Mouse (Mus musculus): Measurements from ENCODE around the gene Ift88.
A peak's percentile ranks its signal among the peaks of the same experiment; 100 is the strongest.

Ift88 gene

DNA sequence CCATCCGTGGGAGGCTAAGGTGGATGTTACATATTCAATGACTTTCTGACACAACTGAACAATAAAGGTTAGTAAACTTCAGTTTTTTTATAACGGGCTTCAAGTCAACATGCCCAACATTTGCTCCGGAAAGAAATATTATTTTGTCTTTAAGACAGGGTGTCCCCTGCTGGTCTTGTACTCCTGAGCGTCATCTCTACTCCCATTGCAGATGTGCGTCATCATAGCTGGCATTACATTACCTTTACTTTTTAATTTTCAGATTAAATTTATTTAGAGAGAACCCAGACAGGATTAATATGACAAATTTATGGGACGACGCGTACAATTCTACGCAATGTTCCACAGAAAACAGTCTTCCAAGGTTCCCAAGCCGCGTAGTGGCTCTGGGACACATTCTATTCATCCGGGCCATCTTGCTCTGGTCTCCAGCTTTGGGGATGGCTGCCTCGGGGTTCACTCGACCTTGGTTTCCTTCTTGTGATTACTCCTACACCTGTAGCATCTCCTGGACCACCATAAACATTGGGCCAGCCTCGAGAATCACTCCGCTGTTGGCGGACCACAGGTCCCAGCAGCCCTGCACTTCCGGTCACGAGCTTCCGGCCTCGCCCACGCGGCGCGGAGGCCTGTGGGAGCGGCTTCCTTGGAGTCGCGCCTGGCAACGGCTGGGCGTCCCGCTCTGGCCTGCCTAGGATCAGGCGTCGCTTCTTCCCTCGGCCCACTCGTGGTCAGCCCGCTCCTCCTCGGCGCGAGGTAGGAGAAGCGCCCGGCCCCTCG lies at the start of gene Ift88:
Gene Ift88 (plus strand): TSS at position 631 of the 780 bp plus-strand sequence.
- DNase-seq (ENCODE audit: low read depth, low spot score) = peak; percentile 91

DNA sequence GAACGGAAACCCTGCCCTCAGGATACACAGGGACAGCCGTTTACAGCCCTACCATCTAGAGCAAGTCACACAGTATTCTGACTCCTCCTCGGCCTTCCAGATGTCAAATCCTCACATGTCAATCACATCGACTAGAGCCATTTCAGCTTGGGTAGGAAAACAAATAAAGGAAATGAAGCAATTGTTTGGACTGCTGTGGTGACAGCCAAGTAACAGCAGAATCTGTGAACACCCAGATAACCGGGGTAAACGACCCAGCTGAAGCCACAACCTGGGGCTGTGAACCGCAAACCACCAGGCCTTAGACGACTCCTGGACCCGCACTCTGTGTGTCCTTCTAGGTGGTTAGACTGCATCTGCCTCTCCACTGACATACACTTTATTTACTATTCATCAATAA lies 48.7 kb upstream of the Ift88 start:
- no peak for DNase-seq (ENCODE audit: low read depth, low spot score)

DNA sequence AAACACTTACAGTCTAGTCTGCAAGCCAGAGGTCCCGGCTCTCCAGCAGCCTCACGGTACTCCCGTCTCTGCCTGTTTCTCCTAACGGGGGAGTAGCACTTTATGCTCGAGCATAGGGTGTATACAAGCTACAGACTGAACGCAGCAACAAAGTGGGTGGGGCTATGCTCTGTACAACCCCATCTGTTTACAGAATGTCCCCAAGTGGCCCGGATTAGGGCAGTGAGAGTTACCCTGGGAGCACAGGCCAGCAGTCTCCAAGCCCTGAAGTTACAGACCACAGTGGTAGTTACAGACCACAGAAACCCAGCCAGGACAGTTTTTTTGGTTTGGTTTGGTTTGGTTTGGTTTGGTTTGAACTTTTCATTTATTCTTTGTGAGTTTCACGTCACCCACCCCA lies 47.8 kb upstream of the Ift88 start:
- no peak for DNase-seq (ENCODE audit: low read depth, low spot score)

DNA sequence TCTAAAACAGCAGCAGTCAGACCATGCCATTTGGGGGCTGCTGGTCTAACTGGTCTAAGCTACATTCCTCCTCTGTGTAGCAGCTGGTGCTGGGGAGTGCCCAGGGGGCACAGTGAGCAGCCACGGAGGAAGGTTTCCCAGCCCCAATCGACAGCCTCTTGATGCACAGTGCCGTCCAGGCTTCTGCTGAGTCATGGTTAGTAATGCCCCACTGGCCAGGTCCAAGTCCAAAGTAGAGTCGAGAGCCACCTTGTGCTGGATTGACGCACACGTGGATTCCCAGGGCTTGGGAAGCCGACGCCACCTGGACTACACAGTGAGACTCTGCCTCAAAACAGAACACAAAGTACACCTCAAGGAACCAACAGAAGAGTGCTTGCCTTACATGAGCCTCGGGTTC lies 46.9 kb upstream of the Ift88 start:
- peak; percentile 17 for DNase-seq (ENCODE audit: low read depth, low spot score)

DNA sequence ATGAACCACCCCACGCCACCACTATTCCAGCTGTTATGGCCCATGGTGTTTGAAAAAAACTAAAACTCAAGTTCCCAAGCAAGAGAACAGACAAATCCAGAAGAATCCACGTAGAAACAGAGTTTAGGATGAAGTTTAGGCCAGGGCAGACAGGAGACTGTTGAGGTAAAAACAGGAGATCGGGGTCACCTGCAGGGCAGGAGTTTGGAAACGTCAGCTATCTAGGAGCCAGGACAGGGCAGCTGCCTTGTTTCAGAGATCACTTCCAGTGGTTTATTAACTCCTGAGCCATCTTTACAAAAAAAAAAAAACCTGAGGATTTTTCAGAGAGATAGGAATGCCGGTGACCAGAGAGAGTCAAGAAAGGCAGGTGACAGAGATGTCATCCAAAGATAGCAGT lies 46.3 kb upstream of the Ift88 start:
- DNase-seq (ENCODE audit: low read depth, low spot score) = no peak

DNA sequence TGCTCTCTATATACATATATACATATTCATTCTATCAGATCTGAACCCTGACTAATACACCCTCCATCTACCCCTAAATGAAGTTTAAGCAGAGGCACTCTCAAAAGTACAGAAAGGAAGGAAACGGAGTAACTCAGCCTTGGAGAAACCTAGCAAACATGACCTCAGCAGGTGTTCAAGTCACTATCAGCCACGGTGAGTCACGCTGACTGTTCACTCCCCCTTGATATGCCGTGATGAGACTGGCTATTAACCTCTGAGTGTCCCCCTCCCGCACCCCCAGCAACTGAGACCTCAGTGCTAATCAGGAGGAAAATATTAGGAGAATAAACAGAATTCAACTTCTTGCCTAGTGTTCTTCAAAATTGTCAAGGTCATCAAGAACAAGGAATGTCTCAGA lies 38.2 kb upstream of the Ift88 start:
- no peak for DNase-seq (ENCODE audit: low read depth, low spot score)

DNA sequence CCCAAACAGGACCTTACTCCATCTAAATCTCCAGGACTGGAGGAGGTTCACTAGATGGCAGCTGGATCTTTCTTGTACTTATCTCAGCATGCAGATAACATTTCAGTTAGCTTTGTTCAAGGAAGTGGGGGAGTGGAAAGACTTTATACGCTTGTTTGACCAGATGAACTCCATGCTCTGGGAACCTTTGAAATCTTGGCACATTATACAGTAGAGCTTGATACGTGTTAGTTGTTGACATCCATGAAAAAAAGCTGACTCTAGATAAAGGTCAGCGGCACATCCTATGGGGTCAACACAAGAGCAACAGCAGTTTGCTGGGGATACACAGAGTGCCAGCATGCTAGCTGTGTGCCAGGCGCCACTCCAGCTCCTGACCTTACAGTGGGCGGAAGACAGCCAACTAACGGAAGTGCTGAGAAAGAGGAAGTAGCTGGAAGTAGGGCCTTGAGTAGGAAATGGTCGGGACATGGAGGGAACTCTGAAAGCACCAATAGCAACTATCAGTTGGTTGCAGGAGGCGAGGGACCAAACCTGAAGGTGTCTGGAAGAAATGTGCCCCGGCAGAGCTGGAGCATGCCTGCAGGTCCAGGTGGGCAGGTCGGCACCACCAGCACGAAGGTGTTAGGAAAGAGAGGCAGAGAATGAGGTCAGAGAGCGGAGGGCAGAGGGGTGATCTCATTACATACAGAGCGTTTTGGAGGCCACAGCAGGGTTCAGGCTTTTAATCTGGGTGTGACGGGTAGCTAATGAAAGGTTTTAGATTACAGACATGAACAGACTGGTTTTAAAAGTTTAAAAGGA lies 36.9 kb upstream of the Ift88 start:
- DNase-seq (ENCODE audit: low read depth, low spot score) = no peak

DNA sequence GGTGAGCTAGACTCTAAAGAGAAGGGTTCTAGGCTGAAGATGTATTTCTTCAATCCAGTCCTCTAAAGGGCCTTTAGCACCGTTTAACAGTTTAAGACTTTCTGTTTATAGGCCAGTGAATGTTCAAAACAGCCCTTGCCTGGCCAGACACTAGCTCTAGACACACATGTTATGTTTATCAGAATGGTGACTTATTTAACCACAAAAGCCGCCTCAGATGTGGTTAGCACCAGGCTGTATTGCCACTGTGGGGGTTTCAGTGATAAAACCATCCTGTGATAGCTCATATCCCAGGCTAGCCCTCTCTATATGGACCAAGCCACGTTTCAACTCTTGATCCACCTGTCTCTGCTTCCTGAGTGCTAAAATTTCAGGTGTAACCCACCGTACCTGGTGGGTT lies 32.2 kb upstream of the Ift88 start:
- DNase-seq (ENCODE audit: low read depth, low spot score) = no peak

DNA sequence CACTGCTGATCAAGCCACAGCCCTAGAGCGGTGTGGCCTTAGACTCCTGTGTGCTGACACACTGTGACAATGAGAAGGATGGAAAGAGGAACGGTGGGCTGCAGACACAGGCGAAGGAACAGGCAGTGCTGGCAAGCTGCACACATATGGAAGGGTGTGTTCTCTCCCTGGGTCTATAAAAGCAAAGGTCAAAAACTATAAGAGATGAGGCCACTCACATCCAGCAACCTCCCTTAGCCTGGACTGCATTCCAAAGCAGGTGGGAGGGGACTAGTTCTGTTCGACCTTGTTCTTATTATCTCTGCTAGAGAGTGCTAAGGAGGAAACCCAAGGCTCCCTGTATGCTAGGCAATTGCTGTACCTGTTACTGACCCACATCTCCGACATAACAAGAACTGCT lies 31.6 kb upstream of the Ift88 start:
- no peak for DNase-seq (ENCODE audit: low read depth, low spot score)

DNA sequence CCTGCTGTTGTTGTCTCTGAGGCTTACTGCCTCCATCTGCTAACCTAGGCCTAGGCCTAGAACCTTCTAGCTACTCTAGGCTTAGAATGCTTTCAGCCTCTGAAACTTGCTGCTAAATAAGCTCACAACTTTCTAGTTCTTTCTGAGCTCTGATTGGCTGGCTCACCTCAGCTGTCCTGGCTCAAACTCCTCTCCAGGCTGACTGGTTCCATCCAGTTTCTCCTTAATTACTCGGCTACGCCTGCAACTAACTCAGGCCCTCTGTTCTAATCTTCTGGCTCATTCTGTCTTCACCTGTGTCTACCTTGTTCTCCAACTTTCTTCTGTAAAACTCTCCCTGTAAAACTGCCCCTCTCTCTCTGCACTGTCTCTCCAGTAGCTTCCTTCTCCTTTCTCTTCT lies 28.4 kb upstream of the Ift88 start:
- DNase-seq (ENCODE audit: low read depth, low spot score) = no peak

DNA sequence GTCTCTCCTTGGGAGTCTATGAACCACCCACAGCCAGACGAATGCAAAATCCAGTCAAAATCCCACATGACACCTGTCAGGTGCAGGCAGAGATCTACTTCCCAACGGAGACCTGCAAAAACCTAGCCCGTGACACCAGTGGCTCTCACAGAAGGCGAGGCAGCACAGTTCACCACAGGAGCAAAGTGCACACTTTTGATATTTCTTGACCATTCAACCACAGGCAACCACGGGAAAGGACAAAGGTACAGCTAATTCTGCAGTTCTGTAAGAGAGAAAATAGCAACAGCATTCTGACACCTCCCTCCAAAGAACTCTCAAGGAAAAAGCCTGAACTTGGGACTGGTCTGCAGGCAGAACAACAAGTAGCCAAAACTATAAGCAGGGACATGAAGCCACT lies 26.6 kb upstream of the Ift88 start:
- DNase-seq (ENCODE audit: low read depth, low spot score) = no peak

DNA sequence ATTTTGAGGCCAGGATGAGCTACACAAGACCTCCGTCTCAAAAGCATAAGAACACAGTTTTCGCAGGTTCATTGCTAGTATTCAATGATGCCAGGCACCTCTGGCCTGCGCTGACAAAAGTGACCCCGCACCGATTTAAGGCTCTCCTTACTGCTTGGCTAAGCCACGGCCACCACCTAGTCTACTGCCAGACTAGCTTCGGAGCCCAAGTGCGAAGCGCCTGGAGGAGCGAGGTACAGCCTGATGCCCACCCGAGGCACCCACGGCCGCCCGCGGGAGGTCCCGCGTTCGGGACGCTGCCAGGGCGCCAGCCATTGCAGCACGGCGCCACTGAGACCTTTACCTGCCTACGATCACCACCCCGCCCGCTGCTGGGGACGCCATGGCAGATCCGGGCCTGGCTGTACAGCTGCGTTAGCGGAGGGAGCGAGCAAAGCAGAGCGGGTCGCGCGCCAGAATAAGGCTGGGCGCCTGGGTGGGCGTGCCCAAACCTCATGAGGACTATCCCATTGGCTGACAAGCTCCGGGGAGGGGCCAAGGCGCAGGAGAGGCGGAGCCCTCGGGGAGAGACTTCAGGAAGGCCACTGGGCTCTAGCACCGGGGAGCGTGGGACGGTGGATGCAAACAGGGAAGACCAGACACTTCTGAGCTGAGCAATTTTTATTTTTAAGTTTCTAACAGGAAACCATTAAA lies 25.7 kb upstream of the Ift88 start, which contains the start of gene Cryl1:
Gene Cryl1 (minus strand): TSS at position 465 of the 693 bp plus-strand sequence.
- peak; percentile 85 for DNase-seq (ENCODE audit: low read depth, low spot score)

DNA sequence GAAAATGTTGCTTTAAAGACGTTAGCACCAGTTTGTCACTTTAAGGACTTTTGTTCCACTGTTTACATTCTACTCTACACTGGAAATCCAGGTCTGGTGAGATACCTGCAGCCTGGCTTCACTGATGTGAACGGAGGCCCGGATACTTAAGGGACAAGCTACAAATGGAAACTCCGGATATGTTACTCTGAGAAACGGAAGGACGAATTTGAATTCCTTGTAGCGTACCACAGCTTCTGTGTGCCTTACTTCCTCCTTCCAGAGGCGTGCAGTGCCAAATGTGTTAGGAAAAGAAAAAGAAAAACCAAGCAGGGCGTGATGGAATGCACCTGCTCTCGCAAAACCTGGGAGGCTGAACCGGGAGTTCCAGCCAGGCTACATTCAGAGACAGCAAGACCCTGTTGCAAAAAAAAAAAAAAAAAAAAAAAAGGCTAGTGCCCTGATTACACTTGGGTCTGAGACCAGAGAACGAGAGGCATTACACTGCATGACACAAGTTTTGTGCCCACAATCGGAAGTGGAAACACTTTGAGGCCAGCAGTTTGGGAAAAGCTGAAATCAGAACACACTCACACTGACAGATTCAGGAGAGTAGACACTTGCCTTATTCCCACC lies 24.9 kb upstream of the Ift88 start:
- DNase-seq (ENCODE audit: low read depth, low spot score) = peak; percentile 31

DNA sequence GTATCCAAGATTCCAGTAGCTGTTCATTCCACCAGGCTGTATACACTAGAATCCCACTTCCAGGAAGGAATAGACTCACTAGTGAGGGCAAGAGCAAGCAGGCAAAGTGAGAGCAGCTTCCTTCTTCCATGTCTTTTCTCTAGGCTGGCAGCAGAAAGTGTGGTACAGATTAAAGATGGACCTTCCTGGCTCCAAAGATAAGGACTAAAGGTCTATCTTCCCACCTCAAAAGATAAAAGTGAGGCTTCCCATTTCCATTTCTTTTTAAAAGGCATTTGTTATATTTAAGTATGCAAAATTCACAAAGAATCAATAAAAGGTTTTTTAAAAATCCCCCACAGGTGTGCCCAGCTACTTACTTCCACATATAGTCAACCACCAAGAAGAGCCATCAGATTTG lies 21.0 kb upstream of the Ift88 start:
- no peak for DNase-seq (ENCODE audit: low read depth, low spot score)

DNA sequence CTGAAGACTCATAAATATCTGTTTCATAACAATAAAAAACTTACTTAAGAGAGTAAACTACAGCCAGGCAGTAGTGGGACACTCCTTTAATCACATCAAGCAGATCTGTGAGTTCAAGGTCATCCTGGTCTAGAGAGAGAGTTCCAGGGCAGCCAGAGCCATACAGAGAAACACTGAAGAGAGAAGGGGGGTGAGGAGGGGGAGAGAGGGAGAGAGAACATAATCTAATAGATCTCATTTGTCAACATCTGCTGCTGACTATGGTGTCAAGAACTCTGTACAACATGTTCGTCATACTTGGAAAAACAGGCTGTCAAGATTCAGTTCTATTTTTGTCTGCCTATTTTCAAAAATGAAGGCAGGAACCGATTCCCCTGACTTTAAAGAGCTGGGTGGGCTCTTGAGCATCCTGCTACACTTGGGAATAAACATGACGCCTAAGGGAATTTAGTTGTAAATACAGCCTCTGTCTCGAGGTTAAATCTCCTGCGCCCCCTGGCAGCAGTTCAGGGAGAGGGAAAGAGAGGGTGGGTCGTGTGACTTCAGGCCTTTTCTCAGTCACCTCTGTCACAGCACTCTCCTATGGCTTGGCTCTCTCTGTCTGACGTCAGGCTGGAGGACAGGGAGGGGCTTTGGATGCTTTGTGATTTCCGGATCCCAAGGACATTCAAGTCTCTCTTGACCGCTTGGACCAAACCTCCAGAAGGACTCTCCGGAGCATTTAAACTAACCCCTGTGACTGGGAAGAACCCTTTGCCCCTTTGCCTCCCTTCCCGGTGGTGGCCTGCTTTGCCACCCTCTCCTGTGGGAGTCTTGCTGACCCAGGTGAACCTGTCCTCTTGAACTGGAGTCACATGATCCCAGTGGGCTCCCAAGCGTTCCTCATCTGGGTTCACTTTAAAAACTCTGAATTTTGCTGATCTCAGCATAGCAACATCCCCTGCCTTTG lies 16.5 kb upstream of the Ift88 start:
- peak; percentile 44 for DNase-seq (ENCODE audit: low read depth, low spot score)

DNA sequence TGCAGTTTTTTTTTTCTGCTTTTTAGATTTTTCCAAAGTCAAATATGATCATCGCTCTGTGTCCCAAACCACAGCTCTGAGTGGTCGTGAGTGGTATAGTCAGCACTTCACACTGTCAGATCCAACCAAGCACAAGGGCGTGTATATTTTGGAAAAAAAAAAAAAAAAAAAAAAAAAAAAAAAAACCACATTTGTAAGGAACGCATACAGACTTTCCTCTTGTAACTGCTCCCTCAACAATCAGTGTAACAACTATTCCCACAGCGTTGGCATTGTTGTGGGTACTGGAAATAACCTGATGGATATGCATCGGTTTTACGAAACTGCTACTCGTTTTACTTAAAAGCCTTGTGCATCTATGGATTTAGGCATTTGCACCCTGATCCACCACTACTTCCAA lies 15.8 kb upstream of the Ift88 start:
- DNase-seq (ENCODE audit: low read depth, low spot score) = no peak

DNA sequence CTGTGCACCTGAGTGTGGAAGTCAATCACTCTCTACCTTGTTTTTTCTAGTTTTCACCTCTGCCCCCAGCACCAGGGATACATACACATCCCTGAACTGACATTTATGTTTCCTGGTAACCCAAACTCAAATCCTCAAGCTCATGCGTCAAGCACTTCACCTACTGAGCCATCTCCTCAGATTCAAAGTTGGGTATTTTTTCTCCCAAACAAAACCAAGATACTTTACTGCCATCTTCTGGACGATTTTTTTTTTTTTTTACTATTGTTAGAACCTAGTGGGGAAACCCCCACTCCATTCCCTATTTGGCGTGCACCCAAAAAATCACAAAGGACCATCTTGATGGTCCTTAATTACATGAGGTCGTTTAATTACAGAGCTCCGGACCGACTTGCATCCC lies 14.8 kb upstream of the Ift88 start:
- DNase-seq (ENCODE audit: low read depth, low spot score) = peak; percentile 28

DNA sequence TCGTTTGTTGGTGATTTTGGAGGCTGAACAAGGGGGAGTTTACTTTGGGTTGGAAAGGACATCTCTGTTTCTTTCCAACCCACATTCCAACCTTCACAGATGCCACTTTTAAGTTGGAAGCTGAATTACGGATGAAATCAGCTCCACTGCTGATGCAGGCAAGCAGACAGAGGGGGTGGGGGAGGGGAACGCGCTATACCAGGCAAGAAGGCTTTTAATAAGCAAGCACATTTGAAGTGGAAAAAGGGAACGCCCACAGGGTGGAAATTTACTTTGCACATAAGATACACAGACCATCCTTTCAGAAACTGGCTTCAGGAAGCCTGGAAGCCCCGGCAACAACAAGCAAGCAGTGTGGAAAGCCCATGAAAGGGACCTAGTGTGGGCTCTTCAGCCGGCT lies 11.7 kb upstream of the Ift88 start:
- DNase-seq (ENCODE audit: low read depth, low spot score) = no peak

DNA sequence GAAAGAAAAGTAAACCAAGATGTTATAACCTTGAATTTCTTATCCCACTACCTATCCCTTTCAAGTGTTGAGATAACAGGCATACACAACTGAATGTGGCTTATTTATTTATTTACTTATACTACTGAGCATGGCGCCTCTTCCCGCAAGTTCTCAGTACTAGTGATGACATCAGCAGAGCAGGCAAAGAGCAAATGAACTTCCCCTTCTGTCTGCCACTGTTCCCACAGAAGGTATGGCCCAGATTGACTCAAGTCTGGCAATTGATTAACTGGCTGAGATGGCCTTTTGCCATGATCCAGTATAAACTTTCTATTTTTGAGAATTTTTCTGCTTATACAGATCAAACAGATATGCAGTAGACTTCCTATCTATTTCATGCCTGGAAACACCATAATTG lies 6.7 kb upstream of the Ift88 start:
- no peak for DNase-seq (ENCODE audit: low read depth, low spot score)

DNA sequence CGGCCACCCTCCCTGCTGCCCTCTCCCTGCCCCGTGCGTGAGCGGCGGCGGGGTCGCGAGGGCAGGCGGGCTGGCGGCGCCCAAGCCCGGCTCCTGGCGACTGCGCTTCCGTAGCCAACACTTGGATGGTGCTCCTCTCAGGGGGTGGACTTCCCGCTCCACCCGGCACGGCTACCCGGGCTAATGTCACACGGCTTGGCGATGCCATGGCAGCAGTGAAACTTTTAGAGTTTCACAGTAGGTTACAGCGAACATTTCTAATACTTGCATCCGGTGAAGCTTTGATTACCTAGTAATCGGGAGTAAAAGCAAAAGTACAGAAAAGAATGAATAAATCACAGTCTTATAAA lies 325 bp downstream of the Ift88 start:
- DNase-seq (ENCODE audit: low read depth, low spot score) = peak; percentile 64

DNA sequence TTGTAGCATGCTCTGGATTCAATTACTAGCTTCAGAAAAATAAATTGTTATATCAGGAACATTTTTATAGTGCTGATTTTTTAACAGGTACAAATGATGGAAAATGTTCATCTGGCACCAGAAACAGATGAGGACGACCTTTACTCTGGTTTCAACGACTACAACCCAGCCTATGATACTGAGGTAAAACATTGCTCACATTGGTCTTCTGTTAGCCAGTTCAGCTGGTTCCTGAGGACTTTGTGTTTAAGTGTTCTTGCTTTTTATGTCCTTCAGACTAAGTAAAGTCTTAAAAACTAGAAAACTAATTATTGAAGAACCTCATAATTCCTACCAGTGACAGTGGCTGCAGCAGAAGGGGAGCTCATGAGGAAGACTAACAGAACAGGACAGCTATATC lies 6.6 kb downstream of the Ift88 start:
- no peak for DNase-seq (ENCODE audit: low read depth, low spot score)
